Mouse (Mus musculus) CD4-positive helper T cell, adult 2 months (primary cell): Measurements from ENCODE around the gene Vmn1r237.

Experiments used
- DNase-seq: peaks from one replicate; pipeline ENCODE4 v3.0.0-alpha.2; 2012; ENCODE audit warnings: low read depth, missing footprints, low spot score

Gene Vmn1r237

DNA sequence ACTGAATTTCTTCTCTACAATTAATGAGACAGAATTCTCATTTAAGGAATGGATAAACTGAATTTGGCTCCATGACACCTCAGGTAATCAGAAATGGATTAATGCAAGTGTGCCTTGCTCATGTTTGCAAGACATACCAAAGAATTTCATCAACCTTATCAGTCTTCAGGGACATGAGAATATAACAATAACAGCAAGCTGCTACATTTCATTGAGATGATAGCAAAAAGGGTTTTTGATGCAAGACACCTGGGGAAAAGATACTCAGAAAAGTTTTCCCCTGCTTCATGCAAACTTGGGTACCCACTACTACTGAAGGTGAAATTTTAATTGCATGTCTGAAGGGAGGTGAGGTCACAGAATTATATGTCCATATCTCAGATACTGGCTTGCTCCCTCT is at the start of gene Vmn1r237:
Gene Vmn1r237, plus strand, starts transcription at position 301 of the 400 bp plus-strand sequence.
- DNase-seq: no peak

DNA sequence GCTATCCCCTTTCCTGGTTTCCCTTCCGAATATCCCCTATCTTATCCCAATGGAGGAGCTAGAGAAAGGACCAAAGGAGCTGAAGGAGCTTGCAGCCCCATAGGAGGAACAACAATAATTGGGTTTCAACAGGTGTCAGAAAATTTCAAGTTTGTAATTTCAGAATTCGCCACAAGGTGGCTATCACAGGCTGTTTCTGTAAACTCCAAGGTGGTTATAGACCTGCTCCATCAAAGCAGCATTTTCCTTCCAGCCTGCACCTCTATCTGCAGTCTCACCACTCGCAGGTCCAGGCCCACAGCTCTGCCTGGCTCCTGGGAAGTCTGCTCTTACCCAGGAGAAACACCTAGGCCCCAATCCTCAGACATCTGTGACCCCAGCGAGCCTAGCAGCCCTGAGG is 39.6 kb upstream of the Vmn1r237 start:
- peak; percentile 78 for DNase-seq

- no peak for DNase-seq
These were observed 29.0 kb upstream of the Vmn1r237 start, which contains the start of gene Vmn1r236 for GRCm38 (mm10) chr17:21282642-21283041. Gene Vmn1r236 (plus strand): TSS chr17:21282942.

- DNase-seq: peak; percentile 17
These were observed 27.3 kb upstream of the Vmn1r237 start for GRCm38 (mm10) chr17:21284395-21284794.

DNA sequence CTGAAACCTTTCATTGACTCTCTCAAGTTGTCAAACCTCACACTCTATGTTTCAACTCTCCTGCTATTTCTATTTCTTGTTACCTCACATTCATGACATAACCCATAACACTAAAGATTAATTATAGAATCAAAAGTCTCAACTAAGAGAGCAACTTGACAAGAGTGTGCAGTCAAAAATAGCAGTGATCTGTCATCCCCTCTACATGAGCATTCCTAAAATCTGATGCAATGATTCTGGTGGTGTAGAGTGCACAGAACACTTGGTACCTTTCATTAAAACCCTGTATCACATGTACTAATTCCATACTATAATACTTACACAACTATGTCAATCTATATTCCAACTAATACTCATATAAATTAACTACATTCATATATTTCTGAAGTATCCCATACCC is 22.0 kb upstream of the Vmn1r237 start:
- no peak for DNase-seq
